Mouse (Mus musculus) kidney, adult 2 months (tissue): Measurements from ENCODE around the gene Vmn2r77.

Experiments
- CTCF ChIP-seq: fragments of 200-500 bp; conservative IDR thresholded peaks from 2 replicates; pipeline ENCODE4 v1.5.1; 2011; ENCODE audit warnings: low read depth, mild to moderate bottlenecking, control low read depth, low read length, moderate library complexity, mixed read lengths; ENCODE audit not compliant: insufficient read depth, insufficient read length
- POLR2A ChIP-seq: fragments of 200-500 bp; IDR thresholded peaks from one replicate; pipeline ENCODE4 v1.6.1; 2011; ENCODE audit warnings: low read depth, low read length, control low read depth

- no peak for TF ChIP-seq CTCF
- TF ChIP-seq POLR2A, result no peak
Observed at GRCm38 (mm10) chr7:86816466-86816865, 21.6 kb downstream of the Vmn2r77 start.
